Mouse (Mus musculus) neural tube, embryonic 12.5 days (tissue): ENCODE measurements around the gene Gnb3. TPM values are rescaled to one million over a fixed set of nuclear protein-coding genes. Genes with fewer than 3 reads are reported as not detected.

Source experiments
- ATAC-seq: fragments of 200-750 bp; cut with Nextera tagmentation; 2 replicates; pipeline ENCODE4 v1.8.0; 2017; ENCODE audit warnings: low read depth, mild to moderate bottlenecking, moderate TSS enrichment, moderate library complexity; ENCODE audit not compliant: low FRiP score
- H3K27ac ChIP-seq: fragments of 300-500 bp; sonication (generic); 2 replicates; pipeline ENCODE4 v1.5.1; 2016
- H3K27me3 ChIP-seq: fragments of 300-500 bp; sonication (generic); replicated peaks from 2 replicates; pipeline ENCODE4 v1.6.1; 2016; ENCODE audit warnings: mild to moderate bottlenecking
- H3K36me3 ChIP-seq: fragments of 300-500 bp; sonication (generic); 2 replicates; pipeline ENCODE4 v1.6.1; 2016; ENCODE audit warnings: mild to moderate bottlenecking
- H3K4me1 ChIP-seq: fragments of 300-500 bp; sonication (generic); 2 replicates; pipeline ENCODE4 v1.6.1; 2016
- H3K4me2 ChIP-seq: fragments of 300-500 bp; sonication (generic); replicated peaks from 2 replicates; pipeline ENCODE4 v1.6.1; 2016; ENCODE audit warnings: mild to moderate bottlenecking
- H3K4me3 ChIP-seq: fragments of 300-500 bp; sonication (generic); 2 replicates; pipeline ENCODE4 v1.5.1; 2016
- H3K9ac ChIP-seq: fragments of 300-500 bp; sonication (generic); 2 replicates; pipeline ENCODE4 v1.6.1; 2016; ENCODE audit warnings: mild to moderate bottlenecking
- H3K9me3 ChIP-seq: fragments of 300-500 bp; sonication (generic); 2 replicates; pipeline ENCODE4 v1.6.1; 2016; ENCODE audit warnings: mild to moderate bottlenecking
- WGBS: fragments of 180-500 bp; shearing (Covaris S2); methylation state at CpG from one replicate; pipeline ENCODE4 v1.1.7; 2016; 5-methylcytosine and 5-hydroxymethylcytosine counted together
- polyA plus RNA-seq: library from polyadenylated mRNA; unstranded; fragments of >200 nt; fragmentation: Nextera tagmentation; extraction: Ambion mirVana; gene quantifications from 2 replicates; pipeline ENCODE4 v1.2.1, GENCODE M21; 2016

Gnb3 gene
- polyA plus RNA-seq, 1 experiment from 2014 or later: 0.52 TPM

DNA sequence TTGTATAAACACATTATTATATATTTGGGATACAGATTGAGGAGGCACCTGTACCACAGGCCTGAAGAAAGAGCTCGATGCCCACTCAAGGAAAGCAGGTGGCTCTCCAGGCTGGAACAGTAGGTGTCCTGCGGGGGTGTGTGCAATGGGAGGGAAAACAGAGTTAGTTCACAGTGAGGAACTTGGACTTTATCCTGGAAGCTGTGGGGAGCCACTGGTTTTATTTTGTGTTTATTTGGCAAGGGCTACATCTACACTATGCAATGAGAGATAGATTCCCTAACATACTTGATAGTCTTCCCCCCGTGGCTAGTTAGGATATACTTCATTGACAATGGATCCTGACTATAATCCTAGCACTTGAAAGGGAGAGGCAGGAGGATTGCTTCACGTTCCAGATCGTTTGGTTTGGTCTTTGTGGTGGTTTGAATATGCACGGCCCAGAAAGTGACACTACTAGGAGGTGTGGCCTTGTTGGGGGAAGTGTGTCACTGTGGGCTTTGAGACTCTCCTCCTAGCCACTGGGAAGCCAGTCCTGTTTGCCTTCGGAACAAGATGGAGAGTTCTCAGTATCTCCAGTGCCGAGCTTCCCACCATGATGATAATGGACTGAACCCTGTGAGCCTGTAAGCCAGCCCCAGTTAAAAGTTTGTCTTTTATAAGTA lies 53.2 kb downstream of the Gnb3 start:
- Histone ChIP-seq H3K27ac (no peak overlapping the region), H3K9me3 (no peaks in the 10 kb centered on the region), H3K27me3 (no peaks in the 10 kb centered on the region), H3K4me1 (no peaks in the 10 kb centered on the region), H3K4me2 (no peak overlapping the region), H3K9ac (no peak overlapping the region), H3K36me3 (no peaks in the 10 kb centered on the region), H3K4me3 (no peak overlapping the region)
- WGBS: 61% methylated on average over 8 of the region's 8 CpGs
- ATAC-seq: no peak

Other genes with a start within 250 kb of the Gnb3 start
- gene C1s2, start 204.2 kb downstream of the Gnb3 start, polyA plus RNA-seq: 0.08 TPM in 1 of 2 replicates, not detected in the other
- 39.0 and 44.0 TPM in 2 replicates for gene Lpcat3, start 177.2 kb downstream of the Gnb3 start, polyA plus RNA-seq
- gene Emg1, start 128.1 kb downstream of the Gnb3 start, polyA plus RNA-seq: 159 and 161 TPM in 2 replicates
- 312 and 315 TPM in 2 replicates for gene Phb2, start 127.9 kb downstream of the Gnb3 start, polyA plus RNA-seq
- gene Ptpn6, start 101.6 kb downstream of the Gnb3 start, polyA plus RNA-seq: 4.8 and 6.6 TPM in 2 replicates
- gene Grcc10, start 98.9 kb downstream of the Gnb3 start, polyA plus RNA-seq: 527 and 552 TPM in 2 replicates
- not detected in 2 replicates for gene Gm45234, start 84.3 kb downstream of the Gnb3 start, polyA plus RNA-seq
- 16.8 and 17.4 TPM in 2 replicates for gene Atn1, start 83.8 kb downstream of the Gnb3 start, polyA plus RNA-seq
- gene Eno2, start 70.6 kb downstream of the Gnb3 start, polyA plus RNA-seq: 25.2 and 27.8 TPM in 2 replicates
- 0.68 and 0.85 TPM in 2 replicates for gene Lrrc23, start 60.5 kb downstream of the Gnb3 start, polyA plus RNA-seq
- gene Spsb2, start 31.6 kb downstream of the Gnb3 start, polyA plus RNA-seq: 8.2 and 8.5 TPM in 2 replicates
- 461 and 485 TPM in 2 replicates for gene Tpi1, start 26.0 kb downstream of the Gnb3 start, polyA plus RNA-seq
- 203 TPM in 2 replicates for gene Usp5, start 10.8 kb downstream of the Gnb3 start, polyA plus RNA-seq
- 115 and 124 TPM in 2 replicates for gene Cdca3, start 10.7 kb downstream of the Gnb3 start, polyA plus RNA-seq
- gene P3h3, start 17.5 kb upstream of the Gnb3 start, polyA plus RNA-seq: 27.2 and 28.4 TPM in 2 replicates
- gene Gpr162, start 23.7 kb upstream of the Gnb3 start, polyA plus RNA-seq: 14.7 and 16.3 TPM in 2 replicates
- 0.06 TPM in 1 of 2 replicates, not detected in the other for gene Cd4, start 47.9 kb upstream of the Gnb3 start, polyA plus RNA-seq
- gene Lag3, start 71.4 kb upstream of the Gnb3 start, polyA plus RNA-seq: 1.8 and 2.2 TPM in 2 replicates
- gene Ptms, start 79.8 kb upstream of the Gnb3 start, polyA plus RNA-seq: 718 and 773 TPM in 2 replicates
- 546 and 556 TPM in 2 replicates for gene Mlf2, start 91.1 kb upstream of the Gnb3 start, polyA plus RNA-seq
- gene Cops7a, start 125.3 kb upstream of the Gnb3 start, polyA plus RNA-seq: 91.5 and 99.8 TPM in 2 replicates
- 9.8 and 10.0 TPM in 2 replicates for gene Pianp, start 156.4 kb upstream of the Gnb3 start, polyA plus RNA-seq
- 17.0 and 19.1 TPM in 2 replicates for gene Zfp384, start 168.9 kb upstream of the Gnb3 start, polyA plus RNA-seq
- gene Ing4, start 199.5 kb upstream of the Gnb3 start, polyA plus RNA-seq: 151 and 156 TPM in 2 replicates
- gene Acrbp, start 209.4 kb upstream of the Gnb3 start, polyA plus RNA-seq: 15.1 and 15.3 TPM in 2 replicates
- 0.32 and 0.54 TPM in 2 replicates for gene Lpar5, start 227.6 kb upstream of the Gnb3 start, polyA plus RNA-seq